ENCODE assay signal across 8 mouse cellular contexts in the genomic region with DNA sequence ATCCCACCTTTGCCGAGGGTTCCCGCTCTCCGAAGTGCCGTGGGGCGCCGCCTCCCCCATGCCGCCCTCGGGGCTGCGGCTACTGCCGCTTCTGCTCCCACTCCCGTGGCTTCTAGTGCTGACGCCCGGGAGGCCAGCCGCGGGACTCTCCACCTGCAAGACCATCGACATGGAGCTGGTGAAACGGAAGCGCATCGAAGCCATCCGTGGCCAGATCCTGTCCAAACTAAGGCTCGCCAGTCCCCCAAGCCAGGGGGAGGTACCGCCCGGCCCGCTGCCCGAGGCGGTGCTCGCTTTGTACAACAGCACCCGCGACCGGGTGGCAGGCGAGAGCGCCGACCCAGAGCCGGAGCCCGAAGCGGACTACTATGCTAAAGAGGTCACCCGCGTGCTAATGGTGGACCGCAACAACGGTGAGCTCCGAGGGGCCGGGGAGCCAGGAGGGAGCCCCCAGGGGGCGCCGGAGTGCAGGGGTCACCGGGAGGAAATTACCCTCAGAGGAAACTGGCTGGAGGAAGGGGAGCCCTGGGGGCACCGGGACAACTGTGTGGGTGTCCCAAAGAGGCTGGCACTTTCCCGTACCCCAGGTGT. TPM values are rescaled to one million over a fixed set of nuclear protein-coding genes. Genes with fewer than 3 reads are reported as not detected.
DNase-seq lines count a peak whose midpoint lies in the region; ATAC-seq and TF ChIP-seq lines count a peak whose summit lies in the region.

No protein-coding gene starts in this region.

- peak overlapping the region; percentile 63 for H3K4me3 ChIP-seq in C2C12 (ENCODE audit: insufficient read depth, poor library complexity, severe bottlenecking)
- peak overlapping the region; percentile 39 for H3K4me3 ChIP-seq in forebrain, embryonic 14.5 days (ENCODE audit: low read depth, low read length)
- peak overlapping the region; percentile 45 for H3K4me3 ChIP-seq in hindbrain, postnatal 0 days (ENCODE audit: low read length)
- peak overlapping the region; percentile 86 for H3K4me3 ChIP-seq in liver, postnatal 0 days (ENCODE audit: low read depth, low read length)
- H3K4me3 ChIP-seq in olfactory bulb, adult 2 months (ENCODE audit: insufficient read depth, low read depth, low read length): peak overlapping the region; percentile 44

- ATAC-seq in forebrain, embryonic 14.5 days: no peak
- no peak for ATAC-seq in hindbrain, postnatal 0 days
- ATAC-seq in liver, postnatal 0 days: no peak

- peaks cover 16% of the 10 kb centered on the region for H3K4me1 ChIP-seq in forebrain, embryonic 14.5 days (ENCODE audit: control insufficient read depth, insufficient read depth, low read length)
- peaks cover 11% of the 10 kb centered on the region; the same call in 1 of the 2 replicates for H3K4me1 ChIP-seq in hindbrain, postnatal 0 days (ENCODE audit: insufficient read depth, low read length)
- H3K4me1 ChIP-seq in liver, postnatal 0 days (ENCODE audit: insufficient read depth): peaks cover 38% of the 10 kb centered on the region
- peaks cover 49% of the 10 kb centered on the region for H3K4me1 ChIP-seq in olfactory bulb, adult 2 months (ENCODE audit: control insufficient read depth, insufficient read depth, low read length)

- peaks cover 8% of the 10 kb centered on the region for H3K79me3 ChIP-seq in C2C12 (ENCODE audit: low read depth)

- H3K9ac ChIP-seq in forebrain, embryonic 14.5 days (ENCODE audit: low read length): peak overlapping the region; percentile 37; the same call in 1 of the 2 replicates
- H3K9ac ChIP-seq in hindbrain, postnatal 0 days (replicated peaks; ENCODE audit: low read length): peak overlapping the region; percentile 31; the same call in 1 of the 2 replicates
- H3K9ac ChIP-seq in liver, postnatal 0 days (replicated peaks): peak overlapping the region; percentile 83

- peaks cover 35% of the 10 kb centered on the region for H3K79me2 ChIP-seq in C2C12 (ENCODE audit: control insufficient read depth, insufficient read depth)

- TF ChIP-seq POLR2A in olfactory bulb, adult 2 months (IDR thresholded peaks at IDR 0.05; ENCODE audit: insufficient read depth, low read depth, low read length): no peak

- TF ChIP-seq CTCF in C2C12 (IDR thresholded peaks at IDR 0.05; ENCODE audit: control insufficient read depth, insufficient read depth, insufficient read length): no peak
- TF ChIP-seq CTCF in hindbrain, postnatal 0 days (IDR thresholded peaks at IDR 0.05; ENCODE audit: low read depth): peak; percentile 9; the same call in 1 of the 2 replicates
- TF ChIP-seq CTCF in liver, postnatal 0 days (IDR thresholded peaks at IDR 0.05; ENCODE audit: low read depth): peak; percentile 63
- no peak for TF ChIP-seq CTCF in olfactory bulb, adult 2 months (IDR thresholded peaks at IDR 0.05; ENCODE audit: insufficient read depth, low read depth, low read length)

- peak; percentile 43 for DNase-seq in ZHBTc4 (ENCODE audit: low read depth, low spot score)
- no peak for DNase-seq in forebrain, embryonic 14.5 days (ENCODE audit: low spot score)
- DNase-seq in hindbrain, postnatal 0 days (ENCODE audit: low spot score): peak; percentile 3
- peak; percentile 77 for DNase-seq in liver, postnatal 0 days
- DNase-seq in layer of hippocampus, postnatal 36 days: no peak
- DNase-seq in left cerebral cortex, adult 9 months (ENCODE audit: low spot score in 2 of 2): no peak

- H3K27me3 ChIP-seq in C2C12 (ENCODE audit: control insufficient read depth, insufficient read depth, insufficient read length): no peaks in the 10 kb centered on the region
- peaks cover 53% of the 10 kb centered on the region for H3K27me3 ChIP-seq in forebrain, embryonic 14.5 days (replicated peaks; ENCODE audit: control insufficient read depth, insufficient read depth, low read length)
- peaks cover 38% of the 10 kb centered on the region for H3K27me3 ChIP-seq in hindbrain, postnatal 0 days (ENCODE audit: insufficient read depth, low read length)
- H3K27me3 ChIP-seq in liver, postnatal 0 days (ENCODE audit: insufficient read depth, low read length): no peaks in the 10 kb centered on the region

- H3K36me3 ChIP-seq in C2C12 (ENCODE audit: control insufficient read depth, insufficient read depth): peaks cover 5% of the 10 kb centered on the region
- 0 out of 2 replicates have a peak, but pooled peaks cover 3% of the 10 kb centered on the region for H3K36me3 ChIP-seq in forebrain, embryonic 14.5 days (ENCODE audit: control insufficient read depth, insufficient read depth, low read length)
- H3K36me3 ChIP-seq in hindbrain, postnatal 0 days (ENCODE audit: insufficient read depth, low read length): no peaks in the 10 kb centered on the region
- peaks cover 4% of the 10 kb centered on the region; the same call in 1 of the 2 replicates for H3K36me3 ChIP-seq in liver, postnatal 0 days (replicated peaks; ENCODE audit: insufficient read depth, low read length)

- peak overlapping the region; percentile 94 for H3ac ChIP-seq in C2C12 (ENCODE audit: control insufficient read depth, insufficient read length, low read depth)

- under 1% methylated on average over 47 of the region's 47 CpGs for WGBS in forebrain, embryonic 14.5 days
- under 1% methylated on average over 47 of the region's 47 CpGs for WGBS in hindbrain, postnatal 0 days
- under 1% methylated on average over 45 of the region's 47 CpGs for WGBS in liver, postnatal 0 days (ENCODE audit: insufficient replicate concordance)
- WGBS in olfactory bulb, adult 2 months: under 1% methylated on average over 47 of the region's 47 CpGs

- no peaks in the 10 kb centered on the region for H3K9me3 ChIP-seq in forebrain, embryonic 14.5 days (replicated peaks; ENCODE audit: control insufficient read depth, low read length)
- no peaks in the 10 kb centered on the region for H3K9me3 ChIP-seq in hindbrain, postnatal 0 days (ENCODE audit: low read length)
- H3K9me3 ChIP-seq in liver, postnatal 0 days (ENCODE audit: low read length): no peaks in the 10 kb centered on the region

- no peak for TF ChIP-seq EP300 in liver, postnatal 0 days (IDR thresholded peaks at IDR 0.05; ENCODE audit: low read depth)

- peak overlapping the region; percentile 59 for H3K4me2 ChIP-seq in forebrain, embryonic 14.5 days (ENCODE audit: low read length)
- H3K4me2 ChIP-seq in hindbrain, postnatal 0 days (ENCODE audit: low read depth, low read length): peak overlapping the region; percentile 86
- H3K4me2 ChIP-seq in liver, postnatal 0 days (ENCODE audit: low read depth, low read length): peak overlapping the region; percentile 93

- H3K27ac ChIP-seq in forebrain, embryonic 14.5 days (ENCODE audit: low read depth, low read length): no peak overlapping the region
- H3K27ac ChIP-seq in hindbrain, postnatal 0 days: no peak overlapping the region
- H3K27ac ChIP-seq in liver, postnatal 0 days (ENCODE audit: low read depth): peak overlapping the region; percentile 97
- no peak overlapping the region for H3K27ac ChIP-seq in olfactory bulb, adult 2 months (ENCODE audit: insufficient read depth, low read depth, low read length)

RNA-seq across cellular contexts. Expression of a gene that starts 1.1 kb away (rescaled TPM):
- 108 TPM for polyA plus RNA-seq in C2C12 (2012; fragmentation: generic; extraction: Trizol)
- polyA plus RNA-seq in forebrain, embryonic 14.5 days (2014; fragmentation: Nextera tagmentation; extraction: Ambion mirVana): 0.61 and 0.83 TPM in 2 replicates
- total RNA-seq in hindbrain, postnatal 0 days (2014; rRNA removed): 2.3 and 2.4 TPM in 2 replicates
- 0.76 and 0.98 TPM in 2 replicates for polyA plus RNA-seq in hindbrain, postnatal 0 days (2015; fragmentation: Nextera tagmentation; extraction: Ambion mirVana)
- polyA plus RNA-seq in liver, postnatal 0 days (2015; fragmentation: Nextera tagmentation; extraction: Ambion mirVana): 5.1 and 6.1 TPM in 2 replicates
- not detected in 2 replicates for polyA plus RNA-seq in olfactory bulb, adult 2 months (2012; ENCODE audit: insufficient read depth, insufficient read length, low replicate concordance, missing spikeins)
- total RNA-seq in layer of hippocampus, postnatal 36 days (2021): 1 to 10 TPM; 6.0 to 8.0 TPM

RNA-seq across cellular contexts. Expression of a gene that starts 7.3 kb away (rescaled TPM):
- 33.0 TPM for polyA plus RNA-seq in C2C12 (2012; fragmentation: generic; extraction: Trizol)
- 44.3 and 57.6 TPM in 2 replicates for polyA plus RNA-seq in forebrain, embryonic 14.5 days (2014; fragmentation: Nextera tagmentation; extraction: Ambion mirVana)
- total RNA-seq in hindbrain, postnatal 0 days (2014; rRNA removed): 29.5 and 51.3 TPM in 2 replicates
- 50.8 and 55.6 TPM in 2 replicates for polyA plus RNA-seq in hindbrain, postnatal 0 days (2015; fragmentation: Nextera tagmentation; extraction: Ambion mirVana)
- polyA plus RNA-seq in liver, postnatal 0 days (2015; fragmentation: Nextera tagmentation; extraction: Ambion mirVana): 15.0 and 16.0 TPM in 2 replicates
- not detected in 2 replicates for polyA plus RNA-seq in olfactory bulb, adult 2 months (2012; ENCODE audit: insufficient read depth, insufficient read length, low replicate concordance, missing spikeins)
- total RNA-seq in layer of hippocampus, postnatal 36 days (2021): 10 to 100 TPM; 23.9 to 24.4 TPM

RNA-seq across cellular contexts. Expression of a gene that starts 12.9 kb away (rescaled TPM):
- polyA plus RNA-seq in C2C12 (2012; fragmentation: generic; extraction: Trizol): 0.18 TPM
- polyA plus RNA-seq in forebrain, embryonic 14.5 days (2014; fragmentation: Nextera tagmentation; extraction: Ambion mirVana): 11.1 and 16.4 TPM in 2 replicates
- 62.1 and 115 TPM in 2 replicates for total RNA-seq in hindbrain, postnatal 0 days (2014; rRNA removed)
- polyA plus RNA-seq in hindbrain, postnatal 0 days (2015; fragmentation: Nextera tagmentation; extraction: Ambion mirVana): 182 and 185 TPM in 2 replicates
- polyA plus RNA-seq in liver, postnatal 0 days (2015; fragmentation: Nextera tagmentation; extraction: Ambion mirVana): 0.58 and 0.76 TPM in 2 replicates
- not detected in 2 replicates for polyA plus RNA-seq in olfactory bulb, adult 2 months (2012; ENCODE audit: insufficient read depth, insufficient read length, low replicate concordance, missing spikeins)
- total RNA-seq in layer of hippocampus, postnatal 36 days (2021): 10 to 100 TPM; 13.8 to 14.9 TPM

RNA-seq across cellular contexts. Expression of a gene that starts 28.9 kb away (rescaled TPM):
- polyA plus RNA-seq in C2C12 (2012; fragmentation: generic; extraction: Trizol): 53.2 TPM
- 49.4 and 53.9 TPM in 2 replicates for polyA plus RNA-seq in forebrain, embryonic 14.5 days (2014; fragmentation: Nextera tagmentation; extraction: Ambion mirVana)
- total RNA-seq in hindbrain, postnatal 0 days (2014; rRNA removed): 27.9 and 33.9 TPM in 2 replicates
- 36.5 and 39.2 TPM in 2 replicates for polyA plus RNA-seq in hindbrain, postnatal 0 days (2015; fragmentation: Nextera tagmentation; extraction: Ambion mirVana)
- polyA plus RNA-seq in liver, postnatal 0 days (2015; fragmentation: Nextera tagmentation; extraction: Ambion mirVana): 44.5 and 49.2 TPM in 2 replicates
- not detected in 2 replicates for polyA plus RNA-seq in olfactory bulb, adult 2 months (2012; ENCODE audit: insufficient read depth, insufficient read length, low replicate concordance, missing spikeins)
- total RNA-seq in layer of hippocampus, postnatal 36 days (2021): 10 to 100 TPM; 28.6 to 28.7 TPM

RNA-seq across cellular contexts. Expression of a gene that starts 29.1 kb away (rescaled TPM):
- 21.3 TPM for polyA plus RNA-seq in C2C12 (2012; fragmentation: generic; extraction: Trizol)
- 65.1 and 69.7 TPM in 2 replicates for polyA plus RNA-seq in forebrain, embryonic 14.5 days (2014; fragmentation: Nextera tagmentation; extraction: Ambion mirVana)
- total RNA-seq in hindbrain, postnatal 0 days (2014; rRNA removed): 88.5 and 96.0 TPM in 2 replicates
- polyA plus RNA-seq in hindbrain, postnatal 0 days (2015; fragmentation: Nextera tagmentation; extraction: Ambion mirVana): 56.1 and 60.4 TPM in 2 replicates
- 106 and 123 TPM in 2 replicates for polyA plus RNA-seq in liver, postnatal 0 days (2015; fragmentation: Nextera tagmentation; extraction: Ambion mirVana)
- polyA plus RNA-seq in olfactory bulb, adult 2 months (2012; ENCODE audit: insufficient read depth, insufficient read length, low replicate concordance, missing spikeins): not detected in 2 replicates
- 10 to 100 TPM; 36.7 to 38.3 TPM for total RNA-seq in layer of hippocampus, postnatal 36 days (2021)

Comparison
In these comparisons a context has a peak if more than half of its experiments do, and no peak if none do; other contexts are left out.
1. CTCF ChIP-seq: peak in hindbrain, postnatal 0 days (single experiment) and liver, postnatal 0 days (single experiment); none in C2C12 (single experiment) and olfactory bulb, adult 2 months (single experiment).
2. DNase-seq: peak in ZHBTc4 (single experiment), hindbrain, postnatal 0 days (single experiment) and liver, postnatal 0 days (single experiment); none in forebrain, embryonic 14.5 days (single experiment), layer of hippocampus, postnatal 36 days (0 of 2) and left cerebral cortex, adult 9 months (0 of 2).
3. H3K9ac ChIP-seq: peak in every context shown above with its lines; median percentile 83 in liver, postnatal 0 days; 37 in forebrain, embryonic 14.5 days; 31 in hindbrain, postnatal 0 days.
4. RNA of a gene that starts 7.3 kb away (polyA plus RNA-seq): 44.3 to 57.6 TPM in forebrain, embryonic 14.5 days, 50.8 to 55.6 TPM in hindbrain, postnatal 0 days, 33.0 TPM in C2C12 (single experiment) and 15.0 to 16.0 TPM in liver, postnatal 0 days; not detected in olfactory bulb, adult 2 months; every median in the first group is over 10 times any median in the second.
5. RNA of a gene that starts 12.9 kb away (polyA plus RNA-seq): 182 to 185 TPM in hindbrain, postnatal 0 days; 11.1 to 16.4 TPM in forebrain, embryonic 14.5 days, 0.58 to 0.76 TPM in liver, postnatal 0 days, 0.18 TPM in C2C12 (single experiment) and not detected in olfactory bulb, adult 2 months; every median in the first group is over 10 times any median in the second.
6. Peak in every context shown above with its lines, with median percentiles within 50 percentile points of each other: H3K4me3 ChIP-seq and H3K4me2 ChIP-seq.